Mouse (Mus musculus) limb, embryonic 13.5 days (tissue): ENCODE measurements around the gene Ptprm. TPM values are rescaled to one million over a fixed set of nuclear protein-coding genes. Genes with fewer than 3 reads are reported as not detected.

ENCODE experiments used
- ATAC-seq: fragments of 200-750 bp; cut with Nextera tagmentation; 2 replicates; pipeline ENCODE4 v1.8.0; 2017; ENCODE audit warnings: low read depth, moderate number of reproducible peaks, moderate TSS enrichment; ENCODE audit not compliant: low FRiP score
- H3K27ac ChIP-seq: fragments of 300-500 bp; sonication (generic); 2 replicates; pipeline ENCODE4 v1.5.1; 2015; ENCODE audit warnings: inconsistent platforms, mild to moderate bottlenecking, moderate library complexity
- H3K27me3 ChIP-seq: fragments of 300-500 bp; sonication (generic); 2 replicates; pipeline ENCODE4 v1.6.1; 2015; ENCODE audit warnings: mild to moderate bottlenecking, inconsistent platforms
- H3K36me3 ChIP-seq: fragments of 300-500 bp; sonication (generic); 2 replicates; pipeline ENCODE4 v1.6.1; 2015; ENCODE audit warnings: inconsistent platforms, mild to moderate bottlenecking, moderate library complexity
- H3K4me1 ChIP-seq: fragments of 300-500 bp; sonication (generic); 2 replicates; pipeline ENCODE4 v1.6.1; 2015; ENCODE audit warnings: inconsistent platforms
- H3K4me2 ChIP-seq: fragments of 300-500 bp; sonication (generic); replicated peaks from 2 replicates; pipeline ENCODE4 v1.6.1; 2015; ENCODE audit warnings: inconsistent platforms, mild to moderate bottlenecking, moderate library complexity
- H3K4me3 ChIP-seq: fragments of 300-500 bp; sonication (generic); 2 replicates; pipeline ENCODE4 v1.5.1; 2015; ENCODE audit warnings: moderate library complexity, mild to moderate bottlenecking, inconsistent platforms
- H3K9ac ChIP-seq: fragments of 300-500 bp; sonication (generic); 2 replicates; pipeline ENCODE4 v1.6.1; 2015; ENCODE audit warnings: mild to moderate bottlenecking, inconsistent platforms
- H3K9me3 ChIP-seq: fragments of 300-500 bp; sonication (generic); 2 replicates; pipeline ENCODE4 v1.6.1; 2016; ENCODE audit warnings: inconsistent platforms
- WGBS: fragments of 180-500 bp; shearing (Covaris S2); methylation state at CpG from one replicate; pipeline ENCODE4 v1.1.7; 2015; 5-methylcytosine and 5-hydroxymethylcytosine counted together
- polyA plus RNA-seq: library from polyadenylated mRNA; unstranded; fragments of >200 nt; fragmentation: Nextera tagmentation; extraction: Ambion mirVana; gene quantifications from 2 replicates; pipeline ENCODE4 v1.2.1, GENCODE M21; 2015

The Ptprm gene
- polyA plus RNA-seq, 1 experiment from 2014 or later: 14.9 TPM

DNA sequence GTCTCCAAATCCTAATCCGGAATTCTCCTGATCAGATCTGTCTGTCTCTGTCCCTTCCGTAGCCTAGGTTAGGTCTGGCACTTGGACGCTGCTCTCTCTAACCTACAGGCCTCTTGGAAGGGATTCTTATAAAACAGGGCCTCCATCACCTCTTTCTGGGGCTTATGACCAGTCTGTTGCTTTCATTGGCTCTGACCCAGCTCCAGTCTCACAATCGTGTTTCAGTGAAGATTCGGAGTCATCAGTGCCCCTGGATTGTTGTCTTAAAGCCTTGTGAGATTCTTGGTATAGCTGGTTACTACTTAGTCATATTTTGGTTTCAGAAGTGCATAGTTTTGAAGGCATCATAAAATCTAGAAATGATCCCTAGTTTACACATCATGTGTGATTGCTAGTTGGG lies 428.6 kb downstream of the Ptprm start:
- 85% methylated on average over 5 of the region's 5 CpGs for WGBS
- no peaks in the 10 kb centered on the region for H3K4me1 ChIP-seq
- ATAC-seq: no peak

DNA sequence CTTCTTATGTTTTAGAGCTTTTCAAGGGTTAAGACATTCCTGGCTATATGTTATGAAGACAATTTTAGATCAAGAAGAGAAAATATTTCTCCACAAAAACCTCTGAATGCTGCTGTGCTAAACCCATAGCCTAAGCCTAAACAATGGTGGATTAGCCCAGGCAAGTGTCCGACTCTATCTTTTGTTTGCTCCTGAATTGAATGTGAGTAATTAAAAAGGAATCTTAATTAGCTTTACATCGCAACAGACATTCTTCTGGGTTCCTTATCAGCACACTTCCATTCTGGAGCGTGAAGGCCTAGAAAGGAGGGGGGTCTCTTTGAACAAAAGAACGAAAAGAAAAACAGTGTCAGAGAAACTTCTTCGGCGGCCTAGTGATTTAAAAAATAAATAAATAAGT lies 439.6 kb downstream of the Ptprm start:
- Histone ChIP-seq H3K4me1 (peaks cover 10% of the 10 kb centered on the region), H3K27me3 (no peaks in the 10 kb centered on the region), H3K4me2 (no peak overlapping the region), H3K9ac (no peak overlapping the region), H3K9me3 (no peaks in the 10 kb centered on the region), H3K27ac (no peak overlapping the region), H3K4me3 (no peak overlapping the region), H3K36me3 (no peaks in the 10 kb centered on the region)
- 81% methylated on average over 6 of the region's 6 CpGs for WGBS
- no peak for ATAC-seq

More for the DNA sequence above, 428.6 kb downstream of the Ptprm start:
- Histone ChIP-seq H3K4me2 (no peak overlapping the region), H3K36me3 (no peaks in the 10 kb centered on the region), H3K4me3 (no peak overlapping the region), H3K9me3 (peaks cover 7% of the 10 kb centered on the region; the same call in 1 of the 2 replicates), H3K27ac (no peak overlapping the region), H3K27me3 (no peaks in the 10 kb centered on the region), H3K9ac (no peak overlapping the region)

GRCm38 (mm10) chr17:66912533-66912932 lies 441.7 kb downstream of the Ptprm start:
- no peak overlapping the region for H3K4me3 ChIP-seq
- H3K9ac ChIP-seq: no peak overlapping the region
- H3K27me3 ChIP-seq: no peaks in the 10 kb centered on the region
- peaks cover 10% of the 10 kb centered on the region for H3K4me1 ChIP-seq
- 33% methylated on average over 6 of the region's 6 CpGs for WGBS
- H3K36me3 ChIP-seq: no peaks in the 10 kb centered on the region
- H3K9me3 ChIP-seq: no peaks in the 10 kb centered on the region
- no peak overlapping the region for H3K27ac ChIP-seq
- no peak for ATAC-seq
- H3K4me2 ChIP-seq: no peak overlapping the region; the same call in 1 of the 2 replicates

GRCm38 (mm10) chr17:66912120-66912519 lies 442.1 kb downstream of the Ptprm start:
- H3K27ac ChIP-seq: no peak overlapping the region
- H3K4me3 ChIP-seq: no peak overlapping the region
- H3K4me2 ChIP-seq: no peak overlapping the region; the same call in 1 of the 2 replicates
- no peak for ATAC-seq
- H3K36me3 ChIP-seq: no peaks in the 10 kb centered on the region
- no peaks in the 10 kb centered on the region for H3K27me3 ChIP-seq
- H3K4me1 ChIP-seq: peaks cover 10% of the 10 kb centered on the region
- H3K9ac ChIP-seq: no peak overlapping the region
- no peaks in the 10 kb centered on the region for H3K9me3 ChIP-seq
- 66% methylated on average over 11 of the region's 11 CpGs for WGBS

- 80% methylated on average over 4 of the region's 4 CpGs for WGBS
- no peak overlapping the region for H3K27ac ChIP-seq
- H3K9me3 ChIP-seq: no peaks in the 10 kb centered on the region; the same call in 1 of the 2 replicates
- H3K36me3 ChIP-seq: no peaks in the 10 kb centered on the region
- H3K4me1 ChIP-seq: peaks cover 10% of the 10 kb centered on the region
- H3K27me3 ChIP-seq: no peaks in the 10 kb centered on the region
- no peak overlapping the region for H3K4me3 ChIP-seq
- no peak overlapping the region for H3K4me2 ChIP-seq
- ATAC-seq: no peak
- no peak overlapping the region for H3K9ac ChIP-seq
Measured at GRCm38 (mm10) chr17:66909901-66910300, 444.4 kb downstream of the Ptprm start.

- Histone ChIP-seq H3K36me3 (no peaks in the 10 kb centered on the region), H3K9ac (no peak overlapping the region), H3K4me1 (peaks cover 10% of the 10 kb centered on the region), H3K9me3 (no peaks in the 10 kb centered on the region; the same call in 1 of the 2 replicates), H3K27me3 (no peaks in the 10 kb centered on the region), H3K27ac (no peak overlapping the region), H3K4me2 (no peak overlapping the region), H3K4me3 (no peak overlapping the region)
- WGBS: 83% methylated on average over 6 of the region's 6 CpGs
- no peak for ATAC-seq
Measured at GRCm38 (mm10) chr17:66908921-66909320, 445.3 kb downstream of the Ptprm start.

GRCm38 (mm10) chr17:66894181-66894580 lies 460.1 kb downstream of the Ptprm start:
- no peak for ATAC-seq
- H3K9ac ChIP-seq: no peak overlapping the region
- WGBS: 83% methylated on average over 1 of the region's 1 CpGs

GRCm38 (mm10) chr17:66891916-66892315 lies 462.3 kb downstream of the Ptprm start:
- Histone ChIP-seq H3K4me3 (no peak overlapping the region), H3K36me3 (no peaks in the 10 kb centered on the region), H3K27me3 (no peaks in the 10 kb centered on the region), H3K9ac (no peak overlapping the region), H3K27ac (no peak overlapping the region), H3K9me3 (no peaks in the 10 kb centered on the region), H3K4me2 (no peak overlapping the region), H3K4me1 (peaks cover 4% of the 10 kb centered on the region)
- WGBS: 82% methylated on average over 6 of the region's 6 CpGs
- no peak for ATAC-seq

More at GRCm38 (mm10) chr17:66894181-66894580, 460.1 kb downstream of the Ptprm start:
- H3K4me2 ChIP-seq: no peak overlapping the region
- H3K4me3 ChIP-seq: no peak overlapping the region
- H3K36me3 ChIP-seq: no peaks in the 10 kb centered on the region
- peaks cover 4% of the 10 kb centered on the region for H3K4me1 ChIP-seq
- no peak overlapping the region for H3K27ac ChIP-seq
- no peaks in the 10 kb centered on the region for H3K9me3 ChIP-seq
- H3K27me3 ChIP-seq: no peaks in the 10 kb centered on the region

DNA sequence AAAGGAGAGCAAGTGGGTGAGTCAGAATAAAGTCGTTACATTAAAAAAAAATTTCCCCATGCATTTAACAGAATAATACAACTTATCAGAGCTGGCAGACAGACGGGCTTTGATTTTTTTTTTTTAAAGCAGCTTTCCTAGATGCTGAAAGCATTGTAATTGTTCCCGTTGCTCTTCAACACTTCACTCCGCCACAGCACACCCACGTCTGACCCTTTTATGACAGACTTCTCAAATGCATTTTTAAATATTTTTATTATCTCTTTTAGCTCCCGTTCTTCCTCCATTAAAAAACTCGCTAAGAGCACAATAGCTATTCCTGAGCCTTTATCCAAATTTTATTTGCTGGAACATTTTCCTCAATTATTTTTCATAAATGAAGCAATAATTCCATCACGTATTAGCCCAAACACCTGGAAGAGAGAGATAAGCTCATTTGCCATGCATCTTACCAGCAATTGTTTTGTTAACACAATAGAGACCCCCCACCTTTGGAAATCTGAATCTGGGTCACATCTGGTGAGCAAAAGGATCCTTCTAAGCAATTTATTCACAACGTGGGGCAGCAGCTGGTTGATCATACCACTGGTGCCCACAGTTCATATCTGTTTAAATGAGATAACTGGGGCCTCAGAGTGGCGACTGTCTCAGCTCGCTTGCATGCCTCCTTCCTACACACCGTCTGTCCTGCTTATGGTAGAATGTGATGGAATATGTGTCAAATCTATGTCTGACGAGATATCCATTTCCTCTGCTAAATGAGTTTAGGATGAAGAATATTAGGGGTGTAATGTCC lies 463.0 kb downstream of the Ptprm start:
- H3K4me2 ChIP-seq: no peak overlapping the region
- no peaks in the 10 kb centered on the region for H3K9me3 ChIP-seq
- no peak overlapping the region for H3K27ac ChIP-seq
- no peak overlapping the region for H3K4me3 ChIP-seq
- H3K9ac ChIP-seq: no peak overlapping the region
- no peak for ATAC-seq
- 66% methylated on average over 13 of the region's 13 CpGs for WGBS
- peaks cover 4% of the 10 kb centered on the region for H3K4me1 ChIP-seq
- H3K27me3 ChIP-seq: no peaks in the 10 kb centered on the region
- no peaks in the 10 kb centered on the region for H3K36me3 ChIP-seq

GRCm38 (mm10) chr17:66882304-66882703 lies 472.0 kb downstream of the Ptprm start:
- H3K4me2 ChIP-seq: no peak overlapping the region
- 64% methylated on average over 2 of the region's 2 CpGs for WGBS

GRCm38 (mm10) chr17:66880969-66881701 lies 473.1 kb downstream of the Ptprm start:
- Histone ChIP-seq H3K4me1 (no peaks in the 10 kb centered on the region), H3K9me3 (no peaks in the 10 kb centered on the region), H3K27me3 (no peaks in the 10 kb centered on the region), H3K36me3 (no peaks in the 10 kb centered on the region), H3K4me3 (no peak overlapping the region), H3K4me2 (no peak overlapping the region), H3K27ac (no peak overlapping the region), H3K9ac (no peak overlapping the region)
- no peak for ATAC-seq
- WGBS: 78% methylated on average over 9 of the region's 9 CpGs

More at GRCm38 (mm10) chr17:66882304-66882703, 472.0 kb downstream of the Ptprm start:
- Histone ChIP-seq H3K27ac (no peak overlapping the region), H3K4me3 (no peak overlapping the region), H3K36me3 (no peaks in the 10 kb centered on the region), H3K9me3 (no peaks in the 10 kb centered on the region), H3K4me1 (no peaks in the 10 kb centered on the region), H3K9ac (no peak overlapping the region), H3K27me3 (no peaks in the 10 kb centered on the region)
- no peak for ATAC-seq

GRCm38 (mm10) chr17:66879151-66879550 lies 475.1 kb downstream of the Ptprm start:
- Histone ChIP-seq H3K27me3 (no peaks in the 10 kb centered on the region), H3K9me3 (no peaks in the 10 kb centered on the region), H3K4me2 (no peak overlapping the region), H3K4me1 (peaks cover 3% of the 10 kb centered on the region; the same call in 1 of the 2 replicates), H3K9ac (no peak overlapping the region), H3K36me3 (no peaks in the 10 kb centered on the region), H3K27ac (no peak overlapping the region), H3K4me3 (no peak overlapping the region)
- no peak for ATAC-seq
- WGBS: 75% methylated on average over 2 of the region's 2 CpGs
